Mouse (Mus musculus) MEL (cell line): ENCODE results near the gene Sgf29. TPM values are rescaled to one million over a fixed set of nuclear protein-coding genes. Genes with fewer than 3 reads are reported as not detected.

ENCODE experiments used
- DNase-seq: peaks from one replicate; pipeline ENCODE4 v3.0.0; 2011; ENCODE audit warnings: low read depth, low spot score
- H3K27ac ChIP-seq: 2 replicates; pipeline ENCODE4 v1.5.1; 2012; ENCODE audit warnings: low read depth, mild to moderate bottlenecking, control low read depth, low read length, moderate library complexity; ENCODE audit not compliant: control insufficient read depth
- H3K27me3 ChIP-seq, 2 experiments: fragments of 150-350 bp in 1 of 2; sonication (generic) in 1 of 2; 2 replicates each; pipeline ENCODE4 v1.6.1; 2012; ENCODE audit warnings: low read length in 2 of 2, mild to moderate bottlenecking in 2 of 2, improper control_type of control experiment in 1 of 2, moderate library complexity in 1 of 2; ENCODE audit not compliant: insufficient read depth in 2 of 2, control insufficient read depth in 1 of 2
- H3K36me3 ChIP-seq, 2 experiments: 2 replicates each; pipeline ENCODE4 v1.6.1; 2012 to 2014; ENCODE audit warnings: low read length in 2 of 2, improper control_type of control experiment in 1 of 2, inconsistent platforms in 1 of 2, mild to moderate bottlenecking in 1 of 2; ENCODE audit not compliant: insufficient read depth in 2 of 2, control insufficient read depth in 1 of 2
- H3K4me1 ChIP-seq, 2 experiments: fragments of 150-350 bp in 1 of 2; sonication (generic) in 1 of 2; 2 replicates each; pipeline ENCODE4 v1.6.1; 2012; ENCODE audit warnings: low read length in 2 of 2, improper control_type of control experiment in 1 of 2, mild to moderate bottlenecking in 1 of 2; ENCODE audit not compliant: insufficient read depth in 2 of 2, control insufficient read depth in 1 of 2
- H3K4me3 ChIP-seq, 2 experiments: fragments of 150-350 bp in 1 of 2; sonication (generic) in 1 of 2; 2 replicates each; pipeline ENCODE4 v1.5.1; 2012; ENCODE audit warnings: low read depth in 2 of 2, low read length in 2 of 2, mild to moderate bottlenecking in 2 of 2, moderate library complexity in 2 of 2, control low read depth in 1 of 2, improper control_type of control experiment in 1 of 2; ENCODE audit not compliant: control insufficient read depth in 1 of 2, insufficient read depth in 1 of 2
- H3K79me2 ChIP-seq: 2 replicates; pipeline ENCODE4 v1.6.1; 2012; ENCODE audit warnings: mild to moderate bottlenecking, low read length, moderate library complexity; ENCODE audit not compliant: control insufficient read depth, poor library complexity, insufficient read depth
- H3K9ac ChIP-seq: 2 replicates; pipeline ENCODE4 v1.6.1; 2012; ENCODE audit warnings: low read depth, mild to moderate bottlenecking, control low read depth, low read length, moderate library complexity; ENCODE audit not compliant: control insufficient read depth, poor library complexity, severe bottlenecking
- H3K9me3 ChIP-seq: fragments of 150-350 bp; sonication (generic); replicated peaks from 2 replicates; pipeline ENCODE4 v1.6.1; 2012; ENCODE audit warnings: mild to moderate bottlenecking, low read length, improper control_type of control experiment, moderate library complexity; ENCODE audit not compliant: insufficient read depth
- BHLHE40 ChIP-seq: IDR thresholded peaks from 2 replicates; pipeline ENCODE4 v1.6.1; 2012; ENCODE audit warnings: low read depth, mild to moderate bottlenecking, inconsistent platforms, low read length, improper control_type of control experiment, borderline replicate concordance
- CHD1 ChIP-seq: IDR thresholded peaks from 2 replicates; pipeline ENCODE4 v1.6.1; 2012; ENCODE audit warnings: low read depth, mild to moderate bottlenecking, inconsistent platforms, low read length, improper control_type of control experiment
- CHD2 ChIP-seq: IDR thresholded peaks from 2 replicates; pipeline ENCODE4 v1.6.1; 2011; ENCODE audit warnings: low read length, improper control_type of control experiment
- CTCF ChIP-seq, 3 experiments: IDR thresholded peaks in 2 of 3; conservative IDR thresholded peaks in 1 of 3; 2 replicates each; pipeline ENCODE4 v1.5.1; 2011 to 2012; ENCODE audit warnings: low read length in 3 of 3, low read depth in 2 of 3, mild to moderate bottlenecking in 2 of 3, improper control_type of control experiment in 1 of 3, inconsistent platforms in 1 of 3, mixed read lengths in 1 of 3, moderate library complexity in 1 of 3; ENCODE audit not compliant: control insufficient read depth in 1 of 3, insufficient read depth in 1 of 3, poor library complexity in 1 of 3, severe bottlenecking in 1 of 3
- EP300 ChIP-seq, 2 experiments: IDR thresholded peaks; 2 replicates each; pipeline ENCODE4 v1.6.1; 2011; ENCODE audit warnings: improper control_type of control experiment in 2 of 2, low read length in 2 of 2, low read depth in 1 of 2, mild to moderate bottlenecking in 1 of 2
- ETS1 ChIP-seq: IDR thresholded peaks from 2 replicates; pipeline ENCODE4 v1.6.1; 2012; ENCODE audit warnings: low read depth, mild to moderate bottlenecking, inconsistent platforms, low read length, improper control_type of control experiment, moderate library complexity
- GABPA ChIP-seq: IDR thresholded peaks from 2 replicates; pipeline ENCODE4 v1.6.1; 2012; ENCODE audit warnings: low read depth, mild to moderate bottlenecking, inconsistent platforms, low read length, improper control_type of control experiment, moderate library complexity
- GATA1 ChIP-seq: IDR thresholded peaks from 2 replicates; pipeline ENCODE4 v1.6.1; 2011; ENCODE audit warnings: low read depth, low read length, improper control_type of control experiment
- HCFC1 ChIP-seq: IDR thresholded peaks from 2 replicates; pipeline ENCODE4 v1.6.1; 2012; ENCODE audit warnings: low read depth, mild to moderate bottlenecking, inconsistent platforms, low read length, improper control_type of control experiment, moderate library complexity
- JUND ChIP-seq: IDR thresholded peaks from 2 replicates; pipeline ENCODE4 v1.6.1; 2011; ENCODE audit warnings: low read depth, mild to moderate bottlenecking, improper control_type of control experiment, low read length
- KAT2A ChIP-seq: conservative IDR thresholded peaks from 2 replicates; pipeline ENCODE4 v1.6.1; 2012; ENCODE audit warnings: low read depth, low read length, improper control_type of control experiment, inconsistent platforms
- MAFK ChIP-seq: IDR thresholded peaks from 2 replicates; pipeline ENCODE4 v1.6.1; 2011; ENCODE audit warnings: low read depth, mild to moderate bottlenecking, low read length, improper control_type of control experiment, borderline replicate concordance
- MAZ ChIP-seq: IDR thresholded peaks from 2 replicates; pipeline ENCODE4 v1.6.1; 2012; ENCODE audit warnings: low read depth, mild to moderate bottlenecking, inconsistent platforms, low read length, improper control_type of control experiment
- MEF2A ChIP-seq: IDR thresholded peaks from 2 replicates; pipeline ENCODE4 v1.6.1; 2014; ENCODE audit warnings: low read depth, mild to moderate bottlenecking, inconsistent platforms, low read length, improper control_type of control experiment; ENCODE audit not compliant: poor library complexity, insufficient replicate concordance, severe bottlenecking; ENCODE audit errors: extremely low read depth
- MXI1 ChIP-seq: IDR thresholded peaks from 2 replicates; pipeline ENCODE4 v1.6.1; 2011; ENCODE audit warnings: mild to moderate bottlenecking, low read depth, low read length, improper control_type of control experiment
- MYC ChIP-seq: IDR thresholded peaks from 2 replicates; pipeline ENCODE4 v1.6.1; 2011; ENCODE audit warnings: low read depth, mild to moderate bottlenecking, low read length, improper control_type of control experiment, moderate library complexity
- POLR2A ChIP-seq, 2 experiments: IDR thresholded peaks; 2 replicates each; pipeline ENCODE4 v1.6.1; 2011 to 2012; ENCODE audit warnings: low read length in 2 of 2, mild to moderate bottlenecking in 2 of 2, control low read depth in 1 of 2, improper control_type of control experiment in 1 of 2, low read depth in 1 of 2, moderate library complexity in 1 of 2; ENCODE audit not compliant: control insufficient read depth in 1 of 2, insufficient read depth in 1 of 2, poor library complexity in 1 of 2
- POLR2AphosphoS2 ChIP-seq: IDR thresholded peaks from 2 replicates; pipeline ENCODE4 v1.6.1; 2011; ENCODE audit warnings: low read length, improper control_type of control experiment
- RCOR1 ChIP-seq: IDR thresholded peaks from 2 replicates; pipeline ENCODE4 v1.6.1; 2012; ENCODE audit warnings: low read depth, mild to moderate bottlenecking, inconsistent platforms, low read length, improper control_type of control experiment
- SIN3A ChIP-seq: IDR thresholded peaks from 2 replicates; pipeline ENCODE4 v1.6.1; 2012; ENCODE audit warnings: low read length, improper control_type of control experiment, inconsistent platforms
- SMC3 ChIP-seq: IDR thresholded peaks from 2 replicates; pipeline ENCODE4 v1.6.1; 2011; ENCODE audit warnings: low read depth, low read length, improper control_type of control experiment
- TAL1 ChIP-seq: IDR thresholded peaks from 2 replicates; pipeline ENCODE4 v1.6.1; 2012; ENCODE audit warnings: mild to moderate bottlenecking, inconsistent platforms, low read length, moderate library complexity, mixed read lengths
- TCF12 ChIP-seq: IDR thresholded peaks from 2 replicates; pipeline ENCODE4 v1.6.1; 2014; ENCODE audit warnings: low read depth, mild to moderate bottlenecking, inconsistent platforms, low read length, improper control_type of control experiment, moderate library complexity
- UBTF ChIP-seq: IDR thresholded peaks from 2 replicates; pipeline ENCODE4 v1.6.1; 2012; ENCODE audit warnings: low read depth, mild to moderate bottlenecking, inconsistent platforms, low read length, improper control_type of control experiment, moderate library complexity, borderline replicate concordance; ENCODE audit not compliant: insufficient read depth
- USF1 ChIP-seq: IDR thresholded peaks from 2 replicates; pipeline ENCODE4 v1.6.1; 2014; ENCODE audit warnings: low read depth, mild to moderate bottlenecking, inconsistent platforms, low read length, improper control_type of control experiment, moderate library complexity
- ZC3H11A ChIP-seq: IDR thresholded peaks from 2 replicates; pipeline ENCODE4 v1.6.1; 2012; ENCODE audit warnings: low read depth, mild to moderate bottlenecking, inconsistent platforms, low read length, improper control_type of control experiment
- ZMIZ1 ChIP-seq: IDR thresholded peaks from 2 replicates; pipeline ENCODE4 v1.6.1; 2012; ENCODE audit warnings: low read depth, mild to moderate bottlenecking, inconsistent platforms, low read length, improper control_type of control experiment, moderate library complexity
- ZNF384 ChIP-seq: IDR thresholded peaks from 2 replicates; pipeline ENCODE4 v1.6.1; 2012; ENCODE audit warnings: low read depth, mild to moderate bottlenecking, inconsistent platforms, low read length, improper control_type of control experiment
- polyA plus RNA-seq, 2 experiments: library from polyadenylated mRNA; stranded (reverse) in 1 of 2; unstranded in 1 of 2; fragments of >175 nt in 1 of 2; fragments of >200 nt in 1 of 2; gene quantifications; 2 replicates each; pipeline versions ENCODE4 v1.2.1 to v1.2.4; 2012; ENCODE audit warnings: low replicate concordance in 2 of 2, low read depth in 1 of 2; ENCODE audit not compliant: insufficient read length in 2 of 2, insufficient read depth in 1 of 2, missing spikeins in 1 of 2
- total RNA-seq: library from RNA; depleted of rRNA; stranded (reverse); fragments of 300-350 nt; gene quantifications from 2 replicates; pipeline ENCODE4 v1.2.3, GENCODE M21; 2012

Gene Sgf29
- total and polyA plus RNA-seq, 3 experiments: 81.7 to 117 TPM; not detected in 1

GRCm38 (mm10) chr7:126650852-126651251, 1.7 kb downstream of the Sgf29 start:
- peak; percentile 56 for DNase-seq
- Histone ChIP-seq H3K9ac (no peak overlapping the region), H3K4me3 (no peak overlapping the region), H3K79me2 (peaks cover 6% of the 10 kb centered on the region), H3K36me3 (peaks cover 0 to 29% of the 10 kb centered on the region in 2 experiments; a peak in 2 of 4 replicates), H3K27me3 (no peaks in the 10 kb centered on the region), H3K9me3 (no peaks in the 10 kb centered on the region), H3K27ac (peak overlapping the region; percentile 49), H3K4me1 (peaks cover 18 to 23% of the 10 kb centered on the region in 2 experiments; a peak in 3 of 4 replicates)
- 0 out of 2 replicates have a peak, but pooled peaks have one; percentile 23 for TF ChIP-seq USF1
- no peak for TF ChIP-seq SMC3
- TF ChIP-seq MAFK: peak; percentile 84
- 0 out of 2 replicates have a peak, but pooled peaks have one; percentile 40 for TF ChIP-seq KAT2A
- peak; percentile 93 for TF ChIP-seq SIN3A
- peak; percentile 46; the same call in 1 of the 2 replicates for TF ChIP-seq ZNF384
- peak; percentile 50; the same call in 1 of the 2 replicates for TF ChIP-seq CHD2
- TF ChIP-seq MYC: peak; percentile 62; the same call in 1 of the 2 replicates
- TF ChIP-seq MEF2A: 0 out of 2 replicates have a peak, but pooled peaks have one; percentile 30
- TF ChIP-seq GABPA: no peak
- TF ChIP-seq CTCF (IDR thresholded peaks at IDR 0.05 in 2 of 3, conservative IDR thresholded peaks at IDR 0.05 in 1 of 3; ENCODE audit: control insufficient read depth in 1 of 3, insufficient read depth in 1 of 3, low read depth in 2 of 3, low read length in 3 of 3, poor library complexity in 1 of 3, severe bottlenecking in 1 of 3): no peak
- TF ChIP-seq RCOR1: peak; percentile 97
- peak; percentile 68; the same call in 1 of the 2 replicates for TF ChIP-seq BHLHE40
- TF ChIP-seq POLR2AphosphoS2: no peak
- peak; percentile 74 for TF ChIP-seq MXI1
- peak; percentile 100 for TF ChIP-seq GATA1
- peak; percentile 97 for TF ChIP-seq TCF12
- peak; percentile 68 for TF ChIP-seq ZMIZ1
- peak; percentile 93 to 97 for TF ChIP-seq EP300 (IDR thresholded peaks at IDR 0.05; ENCODE audit: low read depth in 1 of 2, low read length in 2 of 2)
- TF ChIP-seq ETS1: peak; percentile 95
- peak; percentile 60 for TF ChIP-seq HCFC1
- TF ChIP-seq CHD1: no peak
- TF ChIP-seq JUND: 0 out of 2 replicates have a peak, but pooled peaks have one; percentile 40
- no peak for TF ChIP-seq POLR2A (IDR thresholded peaks at IDR 0.05; ENCODE audit: control insufficient read depth in 1 of 2, insufficient read depth in 1 of 2, low read depth in 1 of 2, low read length in 2 of 2, poor library complexity in 1 of 2)
- peak; percentile 33; the same call in 1 of the 2 replicates for TF ChIP-seq ZC3H11A
- TF ChIP-seq MAZ: 0 out of 2 replicates have a peak, but pooled peaks have one; percentile 55
- TF ChIP-seq UBTF: no peak
- TF ChIP-seq TAL1: peak; percentile 66
